Mouse (Mus musculus) olfactory bulb, adult 2 months (tissue): ENCODE data around the gene Kif1a. TPM values are rescaled to one million over a fixed set of nuclear protein-coding genes. Genes with fewer than 3 reads are reported as not detected.

Source experiments
- H3K27ac ChIP-seq: fragments of 200-500 bp; 2 replicates; pipeline ENCODE4 v1.5.1; 2012; ENCODE audit warnings: low read depth, low read length; ENCODE audit not compliant: insufficient read depth
- H3K4me1 ChIP-seq: fragments of 200-500 bp; 2 replicates; pipeline ENCODE4 v1.6.1; 2012; ENCODE audit warnings: low read length; ENCODE audit not compliant: control insufficient read depth, insufficient read depth
- H3K4me3 ChIP-seq: fragments of 200-500 bp; 2 replicates; pipeline ENCODE4 v1.5.1; 2012; ENCODE audit warnings: mild to moderate bottlenecking, low read depth, low read length, moderate library complexity; ENCODE audit not compliant: insufficient read depth
- CTCF ChIP-seq: fragments of 200-500 bp; IDR thresholded peaks from 2 replicates; pipeline ENCODE4 v1.5.1; 2012; ENCODE audit warnings: low read depth, mild to moderate bottlenecking, low read length, moderate library complexity; ENCODE audit not compliant: insufficient read depth
- POLR2A ChIP-seq: fragments of 200-500 bp; IDR thresholded peaks from 2 replicates; pipeline ENCODE4 v1.6.1; 2012; ENCODE audit warnings: mild to moderate bottlenecking, low read depth, low read length, moderate library complexity; ENCODE audit not compliant: insufficient read depth
- WGBS: fragments of 180-500 bp; shearing (Covaris S2); methylation state at CpG from one replicate; pipeline ENCODE4 v1.1.7; 2018; 5-methylcytosine and 5-hydroxymethylcytosine counted together
- polyA plus RNA-seq: library from polyadenylated mRNA; stranded (reverse); fragments of >200 nt; gene quantifications from 2 replicates; pipeline ENCODE4 v1.2.4, GENCODE M21; 2012; ENCODE audit warnings: low replicate concordance; ENCODE audit not compliant: missing spikeins, insufficient read depth, insufficient read length

The Kif1a gene
- polyA plus RNA-seq, 1 experiment: 729 TPM

DNA sequence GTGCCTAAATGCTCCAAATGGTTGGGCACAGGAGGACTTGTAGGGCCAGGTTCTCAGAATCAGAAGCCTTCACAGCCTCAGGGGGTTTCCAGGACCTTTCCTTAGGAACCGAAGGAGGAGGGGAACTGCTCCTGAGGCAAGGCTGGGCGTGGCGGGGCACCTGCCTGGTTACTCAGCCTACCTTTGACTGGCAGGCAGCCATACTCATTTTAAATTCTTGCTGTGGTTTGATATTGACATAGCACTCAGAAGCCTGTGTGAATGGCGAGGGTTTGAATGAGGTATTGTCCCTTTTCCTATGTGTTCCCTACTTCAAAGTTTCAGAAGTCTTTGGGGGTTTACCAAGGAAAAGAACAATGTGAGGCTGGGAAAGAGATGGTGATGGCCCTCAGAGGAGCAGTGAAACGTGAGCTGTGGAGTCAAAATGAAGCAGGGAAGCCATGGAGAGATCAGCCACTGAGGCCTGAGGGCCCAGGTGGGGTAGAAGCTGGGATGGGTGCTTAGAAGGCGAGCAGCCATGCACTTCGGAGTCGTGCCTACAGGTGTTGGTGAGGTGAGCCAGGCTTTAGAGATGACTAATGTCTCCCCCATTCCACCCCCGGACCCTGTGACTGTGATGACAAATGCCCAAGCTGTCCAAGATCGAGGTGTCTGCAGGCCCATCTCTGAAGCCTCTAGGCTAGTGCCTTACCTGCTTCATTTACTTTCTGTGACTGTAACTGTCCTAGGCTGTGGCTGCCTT is 28.7 kb upstream of the Kif1a start:
- H3K27ac ChIP-seq: no peak overlapping the region
- 83% methylated on average over 10 of the region's 10 CpGs for WGBS
- no peak overlapping the region for H3K4me3 ChIP-seq
- no peak for TF ChIP-seq CTCF
- no peak for TF ChIP-seq POLR2A
- no peaks in the 10 kb centered on the region for H3K4me1 ChIP-seq

DNA sequence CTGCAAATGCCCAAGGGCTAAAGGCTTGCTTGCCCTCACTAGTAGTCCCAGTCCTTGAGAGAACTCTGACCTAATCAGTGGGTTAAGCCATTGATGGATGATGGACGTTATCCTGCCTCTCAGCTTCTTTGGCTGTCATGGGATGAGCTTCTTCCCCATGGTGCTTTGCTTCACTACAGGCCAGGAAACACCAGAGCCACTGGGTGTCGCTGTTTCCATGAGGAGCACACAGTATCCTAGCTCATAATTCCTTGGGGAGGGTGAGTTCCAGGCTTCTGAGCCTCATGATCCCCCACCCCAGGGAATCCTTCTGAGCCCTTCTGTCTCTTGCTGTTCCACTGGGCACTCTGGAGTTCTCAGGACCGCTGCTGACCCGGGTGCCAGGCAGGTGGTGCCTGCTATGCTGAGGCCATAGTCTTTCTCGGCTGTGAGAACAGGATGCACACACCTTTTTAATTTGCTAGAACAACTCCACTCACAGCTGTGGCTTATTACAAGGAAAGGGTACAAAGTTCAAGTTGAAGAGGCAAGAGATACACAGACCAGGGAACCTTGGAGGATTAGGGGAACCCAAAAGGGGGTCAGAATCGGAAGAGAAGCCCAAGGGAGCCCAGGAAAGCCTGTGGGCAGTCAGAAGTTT is 27.1 kb upstream of the Kif1a start:
- Histone ChIP-seq H3K27ac (no peak overlapping the region), H3K4me1 (no peaks in the 10 kb centered on the region), H3K4me3 (no peak overlapping the region)
- WGBS: 32% methylated on average over 6 of the region's 6 CpGs
- TF ChIP-seq CTCF (no peak), POLR2A (no peak)

DNA sequence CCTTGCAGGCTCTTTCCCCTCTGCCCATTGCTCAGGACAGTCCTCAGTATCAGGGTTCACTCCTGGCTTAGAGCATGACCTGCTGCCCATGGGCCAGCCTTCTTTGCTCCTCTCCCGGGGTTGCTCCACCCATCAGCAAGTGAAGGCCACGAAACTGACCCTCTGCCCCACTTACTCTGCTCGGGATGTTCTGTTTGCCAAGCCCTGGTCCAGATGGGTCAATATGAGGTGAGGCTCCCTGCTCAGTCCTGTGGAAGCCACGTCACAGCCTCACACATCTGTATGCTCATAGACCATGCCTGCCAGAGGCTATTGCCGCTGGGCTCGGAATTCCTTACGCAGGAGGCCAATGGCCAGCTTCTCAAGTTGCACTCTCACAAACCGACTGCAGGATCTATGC is 26.5 kb upstream of the Kif1a start:
- Histone ChIP-seq H3K4me1 (no peaks in the 10 kb centered on the region), H3K27ac (no peak overlapping the region), H3K4me3 (no peak overlapping the region)
- 83% methylated on average over 8 of the region's 8 CpGs for WGBS
- no peak for TF ChIP-seq POLR2A
- TF ChIP-seq CTCF: no peak

DNA sequence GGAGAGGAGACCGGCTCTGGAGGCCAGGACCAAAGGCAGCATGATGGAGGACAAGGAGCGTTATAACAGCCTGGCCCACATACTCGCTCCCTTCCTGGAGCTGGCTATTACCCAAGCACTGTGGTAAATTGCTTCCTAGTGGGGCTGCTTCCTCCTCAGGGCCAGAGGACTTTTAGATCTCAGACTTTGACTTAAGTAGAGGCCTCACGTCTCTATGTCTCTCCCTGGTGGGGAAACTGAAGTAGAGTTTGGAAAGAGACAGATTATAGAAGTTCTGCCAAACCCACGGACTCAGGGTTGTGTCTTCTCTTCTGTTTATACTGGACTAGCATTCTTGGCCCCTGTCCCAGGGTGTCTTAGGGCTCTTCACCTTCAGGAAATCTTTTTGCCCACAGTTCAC is 23.5 kb upstream of the Kif1a start:
- Histone ChIP-seq H3K4me3 (no peak overlapping the region), H3K27ac (no peak overlapping the region), H3K4me1 (no peaks in the 10 kb centered on the region)
- no peak for TF ChIP-seq CTCF
- no peak for TF ChIP-seq POLR2A
- 48% methylated on average over 5 of the region's 5 CpGs for WGBS

DNA sequence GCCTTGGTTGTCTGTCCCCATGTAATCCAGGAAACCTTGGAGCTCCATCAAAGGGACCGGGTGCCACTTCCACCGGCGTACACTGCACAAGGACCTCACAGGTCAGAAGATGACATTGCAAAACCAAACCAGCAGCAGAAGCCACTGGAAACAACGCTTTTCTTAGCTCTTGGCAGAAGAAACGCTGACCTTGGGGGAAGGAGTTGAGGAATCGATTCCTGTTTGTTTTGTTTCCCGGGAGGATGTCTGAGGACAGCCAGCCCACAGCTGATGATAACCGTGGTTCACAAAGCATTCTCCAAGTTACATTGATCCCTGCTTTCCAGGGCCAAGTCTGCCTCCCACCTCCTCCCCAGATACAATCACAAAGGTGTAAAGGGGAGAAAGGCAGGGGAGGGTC is 22.3 kb upstream of the Kif1a start:
- Histone ChIP-seq H3K4me1 (no peaks in the 10 kb centered on the region), H3K27ac (no peak overlapping the region), H3K4me3 (no peak overlapping the region)
- WGBS: 71% methylated on average over 8 of the region's 8 CpGs
- TF ChIP-seq CTCF (no peak), POLR2A (no peak)

DNA sequence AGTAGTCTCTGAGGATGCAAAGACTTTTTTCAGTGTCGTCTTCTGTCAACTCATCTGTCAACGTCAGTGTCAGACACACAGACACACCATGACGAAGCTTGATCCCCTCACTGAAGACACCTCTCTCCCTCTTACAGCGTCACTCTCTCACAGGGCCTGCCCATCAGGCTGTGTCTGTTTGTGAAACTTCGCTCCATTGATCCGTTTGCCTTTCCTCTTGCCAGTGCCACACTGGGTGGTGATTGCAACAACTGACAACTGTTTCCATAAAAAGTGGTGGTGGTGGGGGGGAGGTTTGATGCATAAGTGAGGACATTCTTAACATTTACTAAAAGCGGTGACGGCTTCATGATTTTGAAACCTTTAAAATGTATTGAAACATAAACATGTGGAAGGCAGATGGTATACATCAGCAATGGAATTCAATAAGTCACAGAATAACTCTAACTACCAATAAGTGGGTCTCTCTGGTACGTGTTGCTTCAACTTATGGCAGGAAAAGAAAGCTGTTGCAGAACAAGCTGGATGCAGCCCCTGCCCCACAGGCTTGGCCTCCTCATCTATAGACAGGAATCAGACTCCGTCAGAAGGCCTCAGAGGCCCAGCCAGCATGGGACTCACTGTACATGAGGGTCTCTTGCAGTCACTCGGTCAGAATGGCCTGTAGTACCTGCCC is 21.6 kb upstream of the Kif1a start:
- Histone ChIP-seq H3K4me1 (no peaks in the 10 kb centered on the region), H3K4me3 (no peak overlapping the region), H3K27ac (no peak overlapping the region)
- no peak for TF ChIP-seq CTCF
- no peak for TF ChIP-seq POLR2A
- WGBS: 93% methylated on average over 11 of the region's 11 CpGs

DNA sequence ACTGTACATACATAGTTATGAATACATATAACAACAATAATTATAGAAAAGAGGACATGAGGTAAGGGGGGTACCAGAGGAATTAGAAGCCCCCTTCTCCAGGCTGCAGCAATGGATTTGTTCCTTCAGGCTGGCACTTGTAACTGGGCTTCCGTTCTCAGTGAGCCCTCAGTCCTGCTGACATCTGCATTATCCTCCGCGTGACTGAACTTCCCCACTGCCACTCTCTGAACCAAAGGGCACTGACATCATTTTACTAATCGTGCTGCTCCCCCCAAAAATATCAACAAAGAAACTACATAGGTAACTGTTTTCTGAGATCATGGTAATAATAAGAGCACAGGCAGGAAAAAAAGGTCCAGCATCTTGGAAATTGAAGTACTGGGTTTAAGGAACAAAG is 17.1 kb upstream of the Kif1a start:
- H3K27ac ChIP-seq: no peak overlapping the region
- TF ChIP-seq POLR2A (no peak), CTCF (no peak)
- H3K4me3 ChIP-seq: no peak overlapping the region
- 26% methylated on average over 4 of the region's 4 CpGs for WGBS
- peaks cover 8% of the 10 kb centered on the region for H3K4me1 ChIP-seq

DNA sequence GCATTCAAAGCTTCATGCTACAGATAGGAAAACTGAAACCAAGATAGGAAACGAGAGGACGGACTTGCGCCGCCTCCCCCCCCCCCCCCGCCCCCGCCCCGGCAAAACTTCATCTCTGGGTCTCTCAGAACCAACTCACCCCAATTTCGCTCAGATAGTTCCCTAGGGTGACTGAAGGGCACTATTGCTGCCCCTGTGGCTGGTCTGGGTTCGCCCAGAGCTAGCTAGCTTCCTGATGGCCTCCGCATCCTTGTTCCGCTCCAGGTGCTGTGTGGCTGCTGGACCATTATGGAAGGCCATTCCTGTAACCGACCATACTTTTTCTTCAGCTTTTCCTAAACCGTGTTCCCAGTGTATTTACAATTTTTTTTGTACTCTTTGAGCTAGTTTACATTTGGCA is 13.7 kb upstream of the Kif1a start:
- H3K27ac ChIP-seq: no peak overlapping the region
- 15% methylated on average over 13 of the region's 13 CpGs for WGBS
- peaks cover 8% of the 10 kb centered on the region for H3K4me1 ChIP-seq
- peak overlapping the region; percentile 42 for H3K4me3 ChIP-seq
- no peak for TF ChIP-seq CTCF
- no peak for TF ChIP-seq POLR2A
